Mouse (Mus musculus) kidney, embryonic 16.5 days (tissue): ENCODE results near the gene Gm38119. TPM values are rescaled to one million over a fixed set of nuclear protein-coding genes. Genes with fewer than 3 reads are reported as not detected.

ENCODE experiments used
- ATAC-seq: fragments of 200-750 bp; cut with Nextera tagmentation; 2 replicates; pipeline ENCODE4 v1.8.0; 2017; ENCODE audit warnings: moderate TSS enrichment; ENCODE audit not compliant: low FRiP score, low TSS enrichment
- H3K27ac ChIP-seq: fragments of 300-500 bp; sonication (generic); 2 replicates; pipeline ENCODE4 v1.5.1; 2014; ENCODE audit warnings: low read length
- H3K27me3 ChIP-seq: fragments of 300-500 bp; sonication (generic); 2 replicates; pipeline ENCODE4 v1.6.1; 2014; ENCODE audit warnings: low read length, control low read depth, mixed read lengths; ENCODE audit not compliant: insufficient read depth
- H3K36me3 ChIP-seq: fragments of 300-500 bp; sonication (generic); 2 replicates; pipeline ENCODE4 v1.6.1; 2014; ENCODE audit warnings: low read length, control low read depth, mixed read lengths; ENCODE audit not compliant: insufficient read depth
- H3K4me1 ChIP-seq: fragments of 300-500 bp; sonication (generic); 2 replicates; pipeline ENCODE4 v1.6.1; 2014; ENCODE audit warnings: low read length, control low read depth, mixed read lengths; ENCODE audit not compliant: insufficient read depth
- H3K4me2 ChIP-seq: fragments of 300-500 bp; sonication (generic); replicated peaks from 2 replicates; pipeline ENCODE4 v1.6.1; 2014; ENCODE audit warnings: low read depth, low read length
- H3K4me3 ChIP-seq: fragments of 300-500 bp; sonication (generic); 2 replicates; pipeline ENCODE4 v1.5.1; 2014; ENCODE audit warnings: mild to moderate bottlenecking, low read length
- H3K9ac ChIP-seq: fragments of 300-500 bp; sonication (generic); replicated peaks from 2 replicates; pipeline ENCODE4 v1.6.1; 2014; ENCODE audit warnings: low read length
- H3K9me3 ChIP-seq: fragments of 300-500 bp; sonication (generic); 2 replicates; pipeline ENCODE4 v1.6.1; 2016; ENCODE audit warnings: low read length, control low read depth
- WGBS: fragments of 180-500 bp; shearing (Covaris S2); extraction: QIAGEN DNeasy Blood & Tissue Kit; methylation state at CpG from one replicate; pipeline ENCODE4 v1.1.7; 2014; 5-methylcytosine and 5-hydroxymethylcytosine counted together
- polyA plus RNA-seq: library from polyadenylated mRNA; unstranded; fragments of >200 nt; fragmentation: Nextera tagmentation; extraction: Ambion mirVana; gene quantifications from 2 replicates; pipeline ENCODE4 v1.2.1, GENCODE M21; 2015

Gene Gm38119
- not detected in 2 replicates for polyA plus RNA-seq

GRCm38 (mm10) chr3:92738996-92739395 is at the start of gene Gm38119:
Gene Gm38119 (minus strand): TSS chr3:92739096.
- H3K27ac ChIP-seq = no peak within 1 kb of the TSS
- no peaks in the 10 kb centered on the region for H3K9me3 ChIP-seq
- no peak for ATAC-seq
- no peak within 1 kb of the TSS for H3K9ac ChIP-seq
- 83% methylated on average over 1 of the region's 1 CpGs for WGBS
- no peak within 1 kb of the TSS for H3K4me2 ChIP-seq
- no peaks in the 10 kb centered on the region for H3K36me3 ChIP-seq
- H3K4me3 ChIP-seq = no peak within 1 kb of the TSS
- no peaks in the 10 kb centered on the region for H3K27me3 ChIP-seq
- no peaks in the 10 kb centered on the region for H3K4me1 ChIP-seq

- H3K9ac ChIP-seq = no peak within 1 kb of the TSS
- no peaks in the 10 kb centered on the region for H3K36me3 ChIP-seq
- no peaks in the 10 kb centered on the region for H3K9me3 ChIP-seq
- H3K27ac ChIP-seq = no peak within 1 kb of the TSS
- H3K4me2 ChIP-seq = no peak within 1 kb of the TSS
- no peaks in the 10 kb centered on the region for H3K27me3 ChIP-seq
- H3K4me1 ChIP-seq = no peaks in the 10 kb centered on the region
- no peak within 1 kb of the TSS for H3K4me3 ChIP-seq
- no peak for ATAC-seq
- WGBS = 86% methylated on average over 1 of the region's 1 CpGs
Observed at GRCm38 (mm10) chr3:92778799-92779198, 39.9 kb upstream of the Gm38119 start, which contains the start of gene Lce1i. Gene Lce1i (minus strand): TSS chr3:92778899.

DNA sequence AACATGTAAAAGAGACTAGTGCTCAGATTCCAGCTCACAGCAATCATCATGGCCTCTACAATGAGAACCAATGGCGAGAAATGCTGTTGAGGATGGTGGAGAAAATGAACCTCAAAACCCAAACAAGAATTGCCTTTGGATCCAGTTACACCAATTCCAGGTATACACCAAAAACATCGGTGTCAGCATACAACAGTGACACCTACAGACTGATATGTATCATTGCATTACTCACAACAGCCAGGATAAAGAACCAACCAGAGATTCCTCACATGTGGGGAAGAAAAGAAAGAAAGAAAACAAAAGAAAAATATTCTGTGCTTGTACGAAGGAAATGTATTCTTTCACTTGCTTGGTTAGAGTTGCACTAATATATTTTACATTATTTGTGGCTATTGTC is 32.7 kb upstream of the Gm38119 start:
- no peak overlapping the region for H3K4me3 ChIP-seq
- ATAC-seq = no peak
- no peak overlapping the region for H3K27ac ChIP-seq
- no peak overlapping the region for H3K4me2 ChIP-seq
- 26% methylated on average over 3 of the region's 3 CpGs for WGBS
- no peaks in the 10 kb centered on the region for H3K27me3 ChIP-seq
- H3K9me3 ChIP-seq = no peaks in the 10 kb centered on the region
- no peak overlapping the region for H3K9ac ChIP-seq
- H3K4me1 ChIP-seq = no peaks in the 10 kb centered on the region
- no peaks in the 10 kb centered on the region for H3K36me3 ChIP-seq

DNA sequence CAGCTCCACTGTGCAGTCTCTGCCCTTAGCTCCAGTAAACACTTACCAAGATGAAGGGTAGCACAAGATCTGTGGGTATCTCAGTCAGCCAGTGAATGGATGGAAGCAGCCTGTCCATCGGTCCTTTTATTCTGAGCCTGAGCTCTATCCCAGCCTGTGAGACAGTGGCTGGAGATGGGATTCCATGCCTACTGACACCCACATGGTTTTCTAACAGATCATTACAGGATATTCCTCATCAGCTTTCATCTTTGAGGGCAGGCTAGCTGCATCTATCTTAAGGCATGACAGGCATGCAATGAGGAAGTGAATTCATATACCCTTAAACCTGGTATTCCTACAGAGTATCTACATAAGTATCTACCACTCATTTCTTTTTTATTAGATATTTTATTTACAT is 26.1 kb upstream of the Gm38119 start, which contains the start of gene Lce1h:
Lce1h (minus strand) TSS at position 101 of the 400 bp plus-strand sequence.
- Histone ChIP-seq H3K9ac (no peak within 1 kb of the TSS), H3K4me2 (no peak within 1 kb of the TSS), H3K4me3 (no peak within 1 kb of the TSS), H3K27ac (no peak within 1 kb of the TSS), H3K27me3 (no peaks in the 10 kb centered on the region), H3K4me1 (no peaks in the 10 kb centered on the region), H3K36me3 (no peaks in the 10 kb centered on the region), H3K9me3 (no peaks in the 10 kb centered on the region)
- WGBS = 84% methylated on average over 1 of the region's 1 CpGs
- ATAC-seq = no peak

DNA sequence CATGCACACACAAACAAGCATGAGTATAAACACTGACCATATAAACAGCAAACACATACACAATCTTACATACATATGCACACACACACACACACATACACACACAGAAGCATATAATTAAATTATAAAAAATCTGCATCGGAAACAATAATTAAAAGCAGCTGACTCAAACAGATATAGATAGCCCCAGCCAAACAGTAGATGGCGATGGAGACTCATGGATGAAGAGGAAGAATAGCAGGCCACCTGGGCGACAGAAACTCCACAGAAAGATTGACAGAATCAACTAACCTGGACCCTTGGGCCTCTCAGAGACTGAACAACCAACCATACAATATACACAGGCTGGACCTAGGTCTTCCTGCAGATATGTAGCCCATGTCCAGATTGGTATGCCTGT is 14.3 kb upstream of the Gm38119 start:
- Histone ChIP-seq H3K36me3 (no peaks in the 10 kb centered on the region), H3K4me2 (no peak overlapping the region), H3K9ac (no peak overlapping the region), H3K4me3 (no peak overlapping the region), H3K27me3 (no peaks in the 10 kb centered on the region), H3K4me1 (no peaks in the 10 kb centered on the region), H3K9me3 (no peaks in the 10 kb centered on the region), H3K27ac (no peak overlapping the region)
- no peak for ATAC-seq
- 49% methylated on average over 3 of the region's 3 CpGs for WGBS

DNA sequence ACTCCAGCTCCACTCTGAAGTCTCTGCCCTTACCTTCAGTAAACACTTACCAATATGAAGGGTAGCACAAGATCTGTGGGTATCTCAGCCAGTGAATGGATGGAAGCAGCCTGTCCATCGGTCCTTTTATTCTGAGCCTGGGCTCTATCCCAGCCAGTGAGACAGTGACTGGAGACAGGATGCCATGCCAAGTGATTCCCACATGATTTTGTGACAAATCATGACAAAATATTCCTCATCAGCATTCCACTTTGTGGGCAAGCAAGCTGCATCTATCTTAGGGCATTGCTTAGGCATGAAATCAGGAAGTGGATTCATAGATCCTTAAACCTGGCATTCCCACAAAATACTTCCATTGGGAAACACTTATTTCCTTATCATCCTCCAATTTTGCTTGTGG is 13.3 kb upstream of the Gm38119 start, which contains the start of gene Lce1g:
Lce1g (minus strand) TSS at position 101 of the 400 bp plus-strand sequence.
- WGBS = 100% methylated on average over 1 of the region's 1 CpGs

GRCm38 (mm10) chr3:92722631-92723030 is 16.3 kb downstream of the Gm38119 start:
- H3K4me1 ChIP-seq = no peaks in the 10 kb centered on the region
- 72% methylated on average over 5 of the region's 5 CpGs for WGBS
- no peak overlapping the region for H3K4me3 ChIP-seq
- H3K36me3 ChIP-seq = no peaks in the 10 kb centered on the region
- H3K9ac ChIP-seq = no peak overlapping the region
- no peak for ATAC-seq
- H3K27ac ChIP-seq = no peak overlapping the region
- no peak overlapping the region for H3K4me2 ChIP-seq
- no peaks in the 10 kb centered on the region for H3K9me3 ChIP-seq
- no peaks in the 10 kb centered on the region for H3K27me3 ChIP-seq

More for the DNA sequence above, 13.3 kb upstream of the Gm38119 start, which contains the start of gene Lce1g:
- Histone ChIP-seq H3K36me3 (no peaks in the 10 kb centered on the region), H3K9me3 (no peaks in the 10 kb centered on the region), H3K27ac (no peak within 1 kb of the TSS), H3K4me2 (no peak within 1 kb of the TSS), H3K4me3 (no peak within 1 kb of the TSS), H3K4me1 (no peaks in the 10 kb centered on the region), H3K27me3 (no peaks in the 10 kb centered on the region), H3K9ac (no peak within 1 kb of the TSS)
- ATAC-seq = no peak

GRCm38 (mm10) chr3:92720250-92720649 is 18.6 kb downstream of the Gm38119 start, which contains the start of gene Lce1f:
Gene Lce1f (minus strand): TSS chr3:92720350.
- H3K27me3 ChIP-seq = no peaks in the 10 kb centered on the region
- no peak within 1 kb of the TSS for H3K9ac ChIP-seq
- no peak within 1 kb of the TSS for H3K27ac ChIP-seq
- H3K4me3 ChIP-seq = no peak within 1 kb of the TSS
- no peak within 1 kb of the TSS for H3K4me2 ChIP-seq
- WGBS = 71% methylated on average over 3 of the region's 3 CpGs
- no peaks in the 10 kb centered on the region for H3K36me3 ChIP-seq
- H3K4me1 ChIP-seq = no peaks in the 10 kb centered on the region
- ATAC-seq = no peak
- no peaks in the 10 kb centered on the region for H3K9me3 ChIP-seq

DNA sequence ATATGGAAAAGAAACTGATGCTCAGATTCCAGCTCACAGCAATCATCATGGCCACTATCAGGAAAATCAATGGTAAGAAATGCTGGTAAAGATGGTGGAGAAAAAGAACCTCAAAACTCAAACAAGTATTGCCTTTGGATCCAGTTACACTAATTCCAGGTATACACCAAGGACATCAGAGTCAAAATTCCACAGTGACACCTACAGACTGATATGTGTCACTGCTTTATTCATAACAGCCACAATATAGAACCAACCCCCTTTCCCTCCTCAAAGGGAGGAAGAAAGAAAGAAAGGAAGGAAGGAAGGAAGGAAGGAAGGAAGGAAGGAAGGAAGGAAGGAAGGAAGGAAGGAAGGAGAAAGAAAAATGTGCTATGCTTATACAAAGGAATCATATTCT is 23.8 kb downstream of the Gm38119 start:
- H3K27ac ChIP-seq = no peak overlapping the region
- H3K4me2 ChIP-seq = no peak overlapping the region
- H3K4me1 ChIP-seq = no peaks in the 10 kb centered on the region
- H3K36me3 ChIP-seq = no peaks in the 10 kb centered on the region
- H3K27me3 ChIP-seq = no peaks in the 10 kb centered on the region
- no peak for ATAC-seq
- no peak overlapping the region for H3K9ac ChIP-seq
- no peak overlapping the region for H3K4me3 ChIP-seq
- H3K9me3 ChIP-seq = no peaks in the 10 kb centered on the region

GRCm38 (mm10) chr3:92708974-92709373 is 29.9 kb downstream of the Gm38119 start, which contains the start of gene Lce1e:
Gene Lce1e (minus strand): TSS chr3:92709074.
- Histone ChIP-seq H3K9me3 (no peaks in the 10 kb centered on the region), H3K4me3 (no peak within 1 kb of the TSS), H3K4me1 (no peaks in the 10 kb centered on the region), H3K27ac (no peak within 1 kb of the TSS), H3K27me3 (no peaks in the 10 kb centered on the region), H3K36me3 (no peaks in the 10 kb centered on the region), H3K9ac (no peak within 1 kb of the TSS), H3K4me2 (no peak within 1 kb of the TSS)
- ATAC-seq = no peak
- 92% methylated on average over 2 of the region's 2 CpGs for WGBS
